Mouse (Mus musculus): ENCODE results near the gene Slc47a1.

The Slc47a1 gene

DNA sequence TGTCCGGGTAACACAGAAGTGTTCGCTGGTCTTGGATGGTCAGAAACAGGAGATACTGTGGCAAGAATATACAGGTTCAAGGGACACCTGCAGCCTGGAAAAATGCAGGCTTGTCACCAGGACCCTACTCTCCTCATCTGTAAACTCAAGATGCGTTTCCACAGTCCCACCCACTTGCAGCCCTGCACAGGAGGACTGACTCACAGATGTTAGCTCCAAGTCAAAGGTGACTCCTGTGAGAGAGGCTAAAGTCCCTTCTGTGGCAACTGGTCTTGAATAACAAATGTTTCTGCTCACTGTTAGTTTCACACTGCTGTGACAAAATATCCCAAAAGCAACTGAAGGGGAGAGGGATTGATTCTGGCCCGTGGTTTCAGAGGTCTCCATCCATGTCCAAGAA, 506 bp upstream of the Slc47a1 start:
- DNase-seq (ENCODE audit: low read depth, low spot score), result no peak

DNA sequence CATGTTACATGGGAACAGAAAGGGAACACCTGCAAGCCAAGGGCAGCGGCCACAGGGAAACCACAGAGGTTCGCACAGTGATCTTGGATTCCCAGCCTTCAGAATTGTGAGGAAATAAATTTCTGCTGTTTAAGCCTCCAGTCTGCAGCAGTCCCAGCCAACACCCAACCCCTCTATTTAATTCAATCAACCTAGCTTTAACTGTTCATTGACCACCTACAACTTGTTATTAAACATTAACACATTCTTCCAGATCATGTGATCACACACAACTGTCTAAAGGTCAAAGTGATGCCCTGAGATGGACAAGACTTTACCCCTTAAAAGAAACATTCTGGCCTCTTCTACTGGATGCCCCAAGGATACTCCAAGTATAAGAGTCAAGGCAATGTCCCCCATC, 9.5 kb downstream of the Slc47a1 start:
- no peak for DNase-seq (ENCODE audit: low read depth, low spot score)

DNA sequence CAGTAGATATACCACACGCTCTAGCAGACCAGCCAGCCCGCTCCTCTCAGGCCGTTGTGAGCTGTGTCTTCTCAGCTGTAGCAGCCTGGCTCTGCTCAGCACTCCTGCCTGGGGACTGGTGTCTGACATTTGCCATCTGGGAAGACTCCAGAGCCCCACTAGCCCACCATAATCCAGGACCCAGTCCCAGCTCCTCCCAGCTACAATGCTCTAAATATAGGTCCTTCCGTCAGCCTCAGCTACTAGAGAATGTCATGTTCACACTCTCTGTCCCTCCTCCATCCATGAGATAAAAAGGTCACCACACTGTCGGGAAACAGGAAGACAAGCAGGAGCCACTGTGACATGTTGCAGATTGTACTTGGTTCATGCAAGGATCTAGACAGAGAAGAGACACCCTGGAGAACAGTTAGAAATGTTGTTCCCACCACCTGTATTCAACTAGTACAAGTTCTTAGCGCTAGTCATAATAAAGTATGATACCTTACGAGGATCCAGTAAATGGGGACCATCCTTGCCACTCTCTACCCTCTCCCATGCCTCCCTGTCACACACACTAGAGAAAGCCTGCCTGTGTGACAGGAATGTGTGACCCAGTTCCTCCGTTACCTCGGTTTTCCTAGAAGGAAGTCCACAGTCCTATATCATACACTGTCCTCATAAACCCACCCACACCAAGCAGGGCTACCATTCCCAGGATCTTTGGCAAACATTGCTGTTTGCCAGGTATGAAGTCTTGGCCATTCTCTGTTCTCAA, 11.4 kb downstream of the Slc47a1 start:
- no peak for DNase-seq (ENCODE audit: low read depth, low spot score)

DNA sequence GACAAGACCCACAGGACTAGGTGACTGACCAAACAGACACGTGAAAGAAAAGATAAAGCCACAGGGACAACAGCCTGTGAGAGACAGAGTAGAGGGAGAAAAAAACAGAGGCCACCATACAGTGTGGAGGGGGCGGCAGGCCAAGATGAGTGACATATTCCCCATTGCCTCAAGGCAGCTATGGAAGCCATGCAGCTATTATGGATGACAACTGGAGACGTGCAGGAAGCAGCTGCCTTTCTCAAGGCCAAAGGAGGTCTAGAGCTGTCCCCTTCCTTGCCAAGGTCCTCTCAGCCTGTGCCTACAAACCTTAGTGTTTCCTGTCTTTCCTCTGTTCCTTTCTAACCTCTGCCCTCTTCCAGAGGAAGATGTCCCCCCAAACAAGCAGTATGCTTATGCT, 12.2 kb downstream of the Slc47a1 start:
- DNase-seq (ENCODE audit: low read depth, low spot score), result no peak

DNA sequence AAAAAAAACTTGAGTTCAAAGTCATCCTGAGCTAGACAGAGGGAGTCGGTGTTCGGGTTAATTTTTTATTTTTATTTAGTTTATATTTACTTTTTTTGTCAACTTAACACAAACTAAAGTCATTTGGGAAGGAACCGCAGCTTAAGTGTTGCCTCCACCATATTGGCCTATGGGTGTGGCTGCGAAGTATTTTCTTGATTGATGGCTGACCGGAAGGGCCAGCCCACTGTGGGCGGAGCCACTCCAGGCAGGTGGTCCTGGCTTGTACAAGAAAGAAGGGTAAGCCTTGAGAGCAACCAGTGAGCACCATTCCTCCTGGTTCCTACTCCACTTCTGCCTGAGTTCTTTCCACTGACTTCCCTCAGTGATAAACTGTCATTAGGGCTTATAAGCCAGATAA, 14.0 kb downstream of the Slc47a1 start:
- DNase-seq (ENCODE audit: low read depth, low spot score), result no peak

DNA sequence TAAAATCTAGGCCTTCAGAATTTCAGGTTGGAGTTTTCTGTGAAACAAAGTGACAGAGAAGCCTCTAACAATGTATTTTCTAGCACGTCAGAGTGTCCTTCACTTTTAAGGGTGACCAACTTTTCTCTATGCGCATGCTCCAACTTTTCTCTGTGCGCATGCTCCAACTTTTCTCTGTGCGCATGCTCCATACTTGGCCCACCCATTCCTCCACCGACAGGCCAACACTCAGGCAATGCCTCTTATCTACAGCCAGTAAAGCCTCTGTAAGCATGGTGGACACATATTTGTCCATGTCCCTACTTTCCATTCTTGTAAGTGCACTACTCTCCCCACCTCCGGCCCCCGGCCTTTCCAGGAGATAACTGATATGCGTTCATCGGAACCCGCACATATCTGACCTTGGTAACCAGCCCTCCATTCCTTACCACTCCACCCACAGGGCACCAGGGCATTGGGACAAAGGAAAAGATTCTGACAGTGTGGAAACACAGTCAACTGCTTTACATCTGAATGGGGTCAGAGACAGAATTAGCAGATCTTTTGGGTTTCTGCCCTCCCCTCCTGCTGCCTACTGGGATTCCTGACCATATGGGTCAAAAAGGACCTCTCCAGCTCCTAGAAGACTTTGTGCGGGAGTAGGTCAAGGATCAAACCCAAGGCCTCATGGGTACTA, 16.5 kb downstream of the Slc47a1 start:
- no peak for DNase-seq (ENCODE audit: low read depth, low spot score)

DNA sequence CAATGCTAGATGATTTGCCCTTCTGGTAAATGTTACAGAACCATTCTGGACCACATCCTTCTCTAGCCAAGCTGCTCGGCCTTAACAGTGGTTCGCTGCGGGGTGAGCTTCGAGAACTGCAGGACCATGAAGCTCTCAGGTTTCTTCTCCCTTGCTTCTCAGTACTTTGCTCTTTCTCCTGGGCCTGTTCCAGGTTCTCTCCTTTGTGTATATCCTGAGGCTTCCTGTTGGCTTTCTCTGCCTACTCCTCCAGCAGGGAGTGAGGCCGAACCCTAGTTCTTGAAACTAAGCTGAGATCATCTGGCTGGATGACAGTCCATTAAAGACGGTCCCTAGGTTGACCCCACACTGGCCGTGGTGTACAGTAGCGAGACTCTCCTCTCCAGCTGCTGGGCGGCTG, 21.5 kb downstream of the Slc47a1 start:
- DNase-seq (ENCODE audit: low read depth, low spot score), result no peak

DNA sequence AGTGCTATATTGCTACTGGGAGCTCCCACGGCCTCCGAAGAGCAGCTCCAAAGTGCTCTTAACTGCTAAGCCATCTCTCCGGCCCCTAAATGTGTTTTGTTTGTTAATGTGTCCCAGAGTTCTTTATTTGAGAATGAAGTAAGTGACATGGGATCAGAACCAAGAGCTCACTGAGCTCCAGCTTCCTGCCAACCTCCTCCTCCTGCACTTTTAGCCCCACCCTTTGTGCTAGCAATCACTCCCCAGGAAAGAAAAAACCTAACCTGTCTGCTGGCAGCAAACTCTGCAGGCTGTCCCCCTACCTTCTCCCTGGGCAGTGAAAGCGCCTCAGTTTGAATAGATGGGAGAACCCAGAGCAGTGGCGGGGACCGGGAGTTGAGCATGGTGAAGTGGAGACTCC, 22.0 kb downstream of the Slc47a1 start:
- DNase-seq (ENCODE audit: low read depth, low spot score), result no peak

DNA sequence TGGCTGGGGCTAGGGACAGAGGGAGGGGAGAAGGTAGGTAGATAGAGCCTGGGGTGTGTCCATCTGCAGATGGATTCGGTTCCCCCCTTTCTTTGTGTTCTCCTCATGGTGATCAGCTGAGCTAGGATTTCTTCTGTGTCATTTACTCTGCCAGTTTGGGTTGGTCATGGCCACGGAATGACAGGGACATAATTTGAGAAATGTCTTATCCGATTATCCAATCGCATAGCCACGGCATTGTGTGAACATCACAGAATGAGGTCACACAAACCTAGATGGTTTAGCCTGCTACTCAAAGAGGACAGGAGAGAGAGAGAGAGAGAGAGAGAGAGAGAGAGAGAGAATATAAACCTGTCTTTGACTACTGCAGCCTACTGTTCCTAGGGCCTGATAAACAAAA, 22.8 kb downstream of the Slc47a1 start:
- DNase-seq (ENCODE audit: low read depth, low spot score), result no peak

DNA sequence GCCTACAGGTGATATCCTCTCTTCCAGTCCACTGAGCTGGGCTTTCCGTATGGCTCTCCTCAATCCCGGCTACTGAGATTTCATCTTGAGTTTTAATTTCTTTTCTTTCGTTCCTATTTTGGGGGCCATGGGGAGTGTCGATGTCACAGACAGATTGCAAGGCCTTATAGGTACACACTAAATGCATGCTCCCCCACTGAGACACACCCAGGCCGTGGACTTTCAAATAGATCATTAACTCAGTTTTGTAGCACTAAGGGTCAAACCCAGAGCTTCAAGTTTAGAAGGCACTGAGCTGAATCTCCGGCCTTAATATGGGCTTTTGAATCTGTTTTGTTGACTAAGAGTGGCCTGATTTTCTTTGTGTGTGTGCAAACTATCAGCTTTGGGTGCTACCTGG, 23.8 kb downstream of the Slc47a1 start:
- DNase-seq (ENCODE audit: low read depth, low spot score), result no peak

DNA sequence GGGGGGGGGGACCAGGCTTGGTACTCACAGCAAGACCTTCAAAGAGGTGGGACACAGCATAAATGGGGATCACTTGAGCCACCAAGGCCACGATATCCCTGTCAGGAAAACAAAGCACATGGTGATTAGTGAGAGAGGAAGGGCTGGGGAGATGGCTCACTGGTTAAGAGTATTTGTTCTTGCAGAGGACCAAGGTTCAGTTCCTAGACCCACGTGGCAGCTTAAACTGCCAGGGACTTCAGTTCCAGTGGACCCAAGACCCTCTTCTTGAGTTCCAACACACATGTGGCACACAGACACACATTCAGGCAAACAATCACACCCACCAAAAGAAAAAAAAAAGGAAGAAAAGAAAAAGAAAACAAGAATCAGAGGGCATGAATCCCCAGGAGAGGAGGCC, 25.1 kb downstream of the Slc47a1 start:
- DNase-seq (ENCODE audit: low read depth, low spot score), result no peak

DNA sequence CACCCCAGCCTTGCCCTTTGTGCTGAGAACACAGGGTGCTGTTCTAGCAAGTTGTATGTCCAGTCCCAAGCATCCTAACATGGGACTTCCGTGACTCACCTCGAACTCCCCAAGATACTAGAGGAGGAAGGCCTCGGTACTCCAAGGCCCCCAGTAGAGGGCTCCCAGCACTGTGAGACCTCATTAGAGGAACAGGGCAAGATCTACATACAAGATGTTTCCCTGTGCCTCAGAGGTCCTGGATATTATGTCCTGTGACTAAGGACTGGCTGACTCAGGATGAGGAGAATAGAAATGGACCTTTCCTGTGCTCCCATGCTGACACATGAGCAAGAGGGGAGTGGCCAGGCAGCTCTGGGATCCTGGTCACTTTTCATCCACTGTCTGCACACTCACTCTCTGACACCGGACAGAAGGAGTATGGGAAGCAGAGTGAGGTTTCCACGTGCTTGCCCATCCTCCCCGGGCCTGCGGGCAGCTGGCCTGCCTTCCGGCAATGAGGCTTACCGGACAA, 25.9 kb downstream of the Slc47a1 start:
- DNase-seq (ENCODE audit: low read depth, low spot score), result no peak

DNA sequence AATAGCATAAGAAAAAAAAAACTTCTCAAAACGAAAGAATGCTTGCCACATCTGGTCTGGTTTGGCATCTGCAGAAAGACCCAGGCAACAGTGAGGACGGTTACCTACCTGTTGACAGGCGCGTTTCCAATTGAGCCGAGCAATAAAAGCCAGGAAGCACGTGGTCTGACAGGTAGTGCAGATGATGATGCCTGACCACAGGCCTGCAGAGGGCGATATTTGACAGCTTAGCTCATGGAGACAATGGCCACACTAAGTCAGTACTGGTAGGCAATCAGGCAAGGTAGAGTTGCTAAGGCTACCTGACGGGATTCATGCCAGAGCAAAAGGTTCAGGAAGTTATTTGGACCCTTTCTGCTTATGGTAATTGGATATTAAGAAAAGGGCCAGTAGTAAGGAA, 28.8 kb downstream of the Slc47a1 start:
- DNase-seq (ENCODE audit: low read depth, low spot score), result no peak

DNA sequence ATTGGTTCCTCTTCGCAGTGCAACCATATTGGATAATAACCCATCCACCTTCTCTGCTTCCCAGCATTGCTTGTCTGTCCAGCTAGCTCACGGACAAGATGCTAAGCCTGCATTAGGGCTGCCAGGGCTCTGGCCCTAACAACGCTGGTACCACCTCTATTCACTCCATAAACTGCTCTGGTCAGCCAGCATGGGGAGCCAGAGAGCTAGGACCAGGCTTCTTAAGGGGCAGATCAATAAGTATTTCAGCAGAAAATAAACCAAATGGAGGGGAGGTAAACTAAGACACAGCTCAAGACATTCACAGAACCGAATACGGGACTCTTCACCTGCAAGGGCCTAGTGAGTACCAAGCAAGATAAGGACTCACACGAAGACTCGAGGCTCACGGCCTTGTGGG, 32.0 kb downstream of the Slc47a1 start:
- DNase-seq (ENCODE audit: low read depth, low spot score), result no peak

DNA sequence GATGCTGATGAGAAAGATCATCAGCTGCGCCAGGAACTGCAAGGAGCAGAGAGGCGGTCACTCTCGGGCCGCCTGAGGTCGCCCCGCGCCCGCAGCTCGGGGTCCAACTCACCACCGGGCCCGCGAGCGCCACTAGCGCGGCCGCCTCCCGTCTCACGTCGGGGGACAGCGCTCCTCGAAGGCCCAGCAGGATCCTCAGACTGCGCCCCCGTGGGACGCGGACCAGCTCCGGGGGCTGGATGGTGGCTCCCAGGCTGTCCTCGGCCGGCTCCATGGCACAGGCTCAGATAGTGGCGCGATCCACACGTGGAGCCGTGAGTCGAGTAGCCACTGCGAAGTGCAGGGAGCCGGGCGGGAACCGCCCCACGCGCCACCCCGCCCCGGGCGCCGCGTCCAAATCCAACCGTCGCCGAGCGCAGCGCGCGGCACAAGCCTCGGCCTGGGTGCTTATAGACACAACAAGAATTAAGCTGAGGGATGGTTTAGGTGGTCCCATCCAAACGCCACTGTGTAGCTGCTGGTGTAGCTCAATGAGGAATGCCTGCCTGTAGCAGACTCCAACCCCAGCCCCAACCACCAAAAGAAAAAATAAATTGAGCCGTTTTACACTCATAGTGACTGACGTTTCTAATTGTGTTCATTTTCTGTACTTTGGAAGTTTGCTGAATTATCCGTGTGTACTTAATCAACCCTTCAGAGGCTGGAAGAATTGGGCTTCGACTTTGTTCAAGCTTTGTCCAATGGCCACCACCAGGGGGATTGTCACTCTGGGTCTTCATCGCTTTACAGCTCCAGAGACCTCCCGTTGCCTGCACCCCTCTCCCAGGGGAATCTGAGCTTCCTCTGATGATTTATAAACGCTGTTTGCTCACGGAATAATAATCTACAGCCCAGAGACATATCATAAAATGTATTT, 35.4 kb downstream of the Slc47a1 start, which contains the start of gene Slc47a2:
Gene Slc47a2, minus strand, starts transcription at position 356 of the 916 bp plus-strand sequence.
- DNase-seq (ENCODE audit: low read depth, low spot score), result no peak

DNA sequence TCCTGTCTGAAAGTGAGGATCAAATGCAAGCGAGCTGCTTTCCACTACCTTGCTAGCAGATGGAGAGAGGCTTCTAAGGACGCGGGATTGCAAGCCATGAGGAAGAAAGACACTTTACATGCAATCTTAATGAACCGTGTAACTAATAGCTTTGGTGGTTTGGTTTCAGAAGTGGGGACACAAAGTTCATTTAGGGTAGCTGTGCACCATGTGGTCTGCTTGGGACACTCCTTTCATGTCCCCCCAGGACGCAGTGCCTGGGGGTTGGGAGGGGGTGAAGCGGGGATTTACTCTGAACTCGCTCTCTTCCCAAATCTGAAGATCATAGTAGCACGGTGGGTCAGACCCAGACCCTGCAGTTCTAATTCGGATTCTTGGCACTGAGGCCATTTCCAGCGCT, 36.2 kb downstream of the Slc47a1 start:
- no peak for DNase-seq (ENCODE audit: low read depth, low spot score)

DNA sequence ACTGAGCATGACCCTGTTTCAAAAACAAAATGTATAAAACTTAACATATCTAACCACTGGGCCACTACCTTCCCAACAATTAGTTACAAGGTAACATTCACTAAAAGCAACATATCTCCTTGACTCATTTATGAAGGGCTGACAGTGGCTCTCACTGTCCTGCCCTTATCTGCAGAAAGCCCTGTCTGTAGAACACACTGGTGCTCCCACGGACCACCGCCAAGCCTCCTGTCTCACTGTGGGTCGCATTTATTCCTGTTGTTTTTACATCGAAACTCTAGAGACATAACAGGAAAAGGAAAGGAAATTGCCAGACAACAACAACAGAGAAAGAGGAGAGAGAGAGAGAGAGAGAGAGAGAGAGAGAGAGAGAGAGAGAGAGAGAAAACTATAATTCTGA, 36.9 kb downstream of the Slc47a1 start:
- no peak for DNase-seq (ENCODE audit: low read depth, low spot score)

DNA sequence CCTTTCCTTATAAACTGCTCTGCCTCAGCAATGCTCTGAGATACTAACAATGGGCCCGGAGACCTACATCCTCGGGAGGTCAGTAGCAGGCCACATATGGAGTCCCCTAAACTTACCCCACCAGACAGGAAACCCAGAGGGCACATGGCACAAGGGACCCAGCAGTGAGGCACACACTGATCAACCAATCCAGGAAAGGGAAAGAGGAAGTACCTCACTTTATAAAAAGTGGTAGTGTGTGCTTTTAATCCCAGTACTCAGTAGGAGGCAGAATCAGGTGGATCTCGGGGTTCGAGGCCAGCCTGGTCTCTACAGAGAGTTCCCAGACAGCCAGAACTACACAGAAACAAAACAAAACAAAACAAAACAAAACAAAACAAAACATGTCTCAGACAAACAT, 37.8 kb downstream of the Slc47a1 start:
- no peak for DNase-seq (ENCODE audit: low read depth, low spot score)

DNA sequence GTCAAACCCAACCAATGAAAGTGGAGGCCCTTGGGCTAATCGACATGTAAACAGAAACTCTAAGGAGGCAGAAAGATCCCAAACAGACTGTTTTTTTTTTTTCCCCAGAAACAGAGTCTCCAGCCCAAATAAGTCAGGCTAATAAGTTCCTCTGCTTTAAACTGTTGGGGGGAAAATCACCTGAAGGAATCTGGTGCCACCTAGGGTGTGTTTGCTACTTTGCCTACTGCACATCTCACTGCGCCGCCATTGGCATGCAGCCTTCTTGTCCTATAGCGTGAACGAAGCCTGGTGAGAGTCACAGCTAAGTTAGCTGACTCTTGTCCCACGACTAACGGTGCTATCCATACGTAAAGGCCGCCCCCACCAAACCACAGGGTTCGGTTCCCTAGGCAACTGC, 40.6 kb downstream of the Slc47a1 start:
- no peak for DNase-seq (ENCODE audit: low read depth, low spot score)

DNA sequence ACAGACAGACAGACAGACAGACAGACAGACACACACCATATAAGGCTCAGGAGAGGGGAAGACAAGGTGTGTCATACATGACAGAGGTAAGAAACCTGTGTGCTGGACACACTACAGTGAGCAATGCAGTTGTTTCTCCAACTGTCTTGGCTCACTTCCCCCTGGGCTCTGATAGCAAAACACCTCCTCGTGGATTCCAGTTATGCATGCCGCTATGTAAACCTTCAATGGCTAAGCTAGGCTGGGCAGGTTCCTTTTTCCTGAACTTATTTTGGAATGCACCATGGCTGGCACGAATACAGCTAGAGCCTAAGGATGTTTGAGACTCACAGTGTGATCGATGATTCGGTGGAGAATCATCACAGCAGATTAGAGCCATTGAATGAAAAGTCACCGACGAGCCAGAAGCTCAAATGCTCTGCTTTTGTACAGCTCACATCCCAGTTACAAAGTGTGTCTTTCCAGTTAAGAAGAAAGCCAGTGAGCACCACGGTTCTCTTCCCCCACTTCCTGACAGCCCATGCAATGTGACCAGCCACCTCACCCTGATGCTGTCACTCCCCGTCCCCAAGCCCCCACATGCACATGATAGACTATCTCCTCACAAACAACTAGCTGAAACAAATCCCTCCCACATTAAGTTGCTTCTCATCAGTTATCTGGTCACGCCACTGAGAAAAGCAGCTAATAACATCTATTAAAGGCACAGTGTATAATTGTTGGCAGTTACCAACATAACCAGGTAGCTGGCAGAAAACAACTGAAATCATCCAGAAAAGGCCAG, 57.0 kb downstream of the Slc47a1 start:
- DNase-seq (ENCODE audit: low read depth, low spot score), result no peak

DNA sequence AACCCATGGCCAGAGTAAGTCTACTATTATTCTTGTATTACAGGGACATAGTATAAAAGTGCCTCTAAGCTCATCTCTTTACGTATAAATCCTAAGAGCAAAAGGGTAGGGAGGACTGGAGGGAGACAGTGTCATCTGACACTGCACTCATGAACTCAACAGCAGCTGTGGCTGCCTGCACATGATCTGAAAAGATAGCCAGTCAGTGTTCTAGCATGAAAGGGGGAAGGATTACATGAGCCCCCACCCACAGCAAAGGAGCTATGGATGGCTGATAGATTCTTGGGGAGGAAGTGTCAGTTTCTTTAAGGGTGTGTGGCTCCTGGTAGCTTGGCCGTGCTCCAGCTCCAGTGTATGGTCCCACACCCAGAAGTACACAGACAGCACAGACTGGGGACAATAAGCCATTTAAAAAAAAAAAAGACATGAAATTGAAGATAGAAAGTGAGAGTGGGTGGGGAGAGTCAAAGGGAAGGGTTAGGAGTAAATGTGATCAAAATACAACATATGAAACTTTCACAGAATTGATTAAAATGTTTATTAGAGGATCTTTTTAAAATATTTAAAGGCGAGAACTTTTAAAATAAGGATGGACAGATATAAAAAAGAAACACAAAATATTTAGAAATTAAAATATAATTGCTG, 58.1 kb downstream of the Slc47a1 start:
- no peak for DNase-seq (ENCODE audit: low read depth, low spot score)
